Mouse (Mus musculus) adrenal gland, adult 18-20 months (tissue): ENCODE results near the gene Mif. TPM values are rescaled to one million over a fixed set of nuclear protein-coding genes. Genes with fewer than 3 reads are reported as not detected.
"Not testable (repeated sequence)": the region's sequence is repeated elsewhere in the genome, so short reads cannot be mapped to it uniquely, and the experiment has no call there.

ENCODE experiments used
- DNase-seq, 2 experiments: peaks; one replicate each; pipeline ENCODE4 v3.0.0; 2021 to 2022; ENCODE audit warnings: low spot score in 2 of 2
- total RNA-seq, 2 experiments: library from RNA; stranded (reverse); gene quantifications; 1 replicate in 1 of 2; 2 replicates in 1 of 2; pipeline ENCODE4 v1.2.3; 2021

Mif gene
- total RNA-seq, 2 experiments from 2014 or later: 221 to 268 TPM

GRCm38 (mm10) chr10:75873543-75874170, 13.6 kb upstream of the Mif start:
- DNase-seq: no peak

GRCm38 (mm10) chr10:75872915-75873542, 13.0 kb upstream of the Mif start:
- DNase-seq: peak; percentile 60 to 67

DNA sequence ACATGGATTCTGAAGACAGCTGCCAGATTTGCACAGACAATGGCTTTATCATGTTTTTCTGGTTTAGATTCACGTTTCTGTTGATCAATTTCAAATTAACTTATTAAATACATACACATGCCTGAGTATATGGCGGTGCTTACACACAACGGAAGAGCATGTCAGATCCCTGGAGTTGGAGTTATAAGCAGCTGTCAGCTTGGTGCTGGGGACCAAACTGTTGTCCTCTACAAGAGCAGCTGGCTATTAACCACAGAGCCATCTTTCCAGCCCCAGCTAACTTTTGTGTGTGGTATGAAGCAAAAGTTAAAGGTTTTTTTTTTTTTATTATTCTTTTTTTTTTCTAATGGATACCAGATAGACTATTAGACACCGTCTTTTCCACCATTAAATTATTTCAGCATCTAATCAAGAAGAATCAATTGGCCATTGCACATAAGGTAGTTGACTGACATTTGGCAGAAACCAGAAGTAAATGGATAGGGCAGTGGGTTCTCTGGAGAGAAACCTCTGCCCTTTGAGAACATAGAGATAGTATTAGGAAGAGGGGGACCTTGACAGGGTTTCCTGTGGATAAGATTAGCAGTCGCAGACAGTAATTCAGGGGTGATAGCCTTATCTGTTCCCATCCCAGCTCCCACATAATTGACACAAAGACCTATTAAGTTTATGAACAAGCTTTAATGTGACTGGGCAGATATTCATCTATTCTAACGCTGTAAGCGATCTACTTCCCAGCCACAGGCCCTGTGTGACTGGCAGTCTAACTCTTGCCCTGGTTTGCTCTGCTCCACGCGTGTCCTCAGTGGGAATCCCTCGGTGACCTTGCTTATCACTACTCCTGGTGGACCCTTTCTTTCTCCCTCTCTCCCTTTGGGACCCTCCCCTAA, 12.2 kb upstream of the Mif start:
- no peak for DNase-seq

GRCm38 (mm10) chr10:75861587-75861986, 1.5 kb upstream of the Mif start:
- no peak for DNase-seq

- no peak for DNase-seq
These were observed 706 bp upstream of the Mif start for GRCm38 (mm10) chr10:75860746-75861145.

GRCm38 (mm10) chr10:75859107-75859746, 813 bp downstream of the Mif start:
- DNase-seq: no peak

DNA sequence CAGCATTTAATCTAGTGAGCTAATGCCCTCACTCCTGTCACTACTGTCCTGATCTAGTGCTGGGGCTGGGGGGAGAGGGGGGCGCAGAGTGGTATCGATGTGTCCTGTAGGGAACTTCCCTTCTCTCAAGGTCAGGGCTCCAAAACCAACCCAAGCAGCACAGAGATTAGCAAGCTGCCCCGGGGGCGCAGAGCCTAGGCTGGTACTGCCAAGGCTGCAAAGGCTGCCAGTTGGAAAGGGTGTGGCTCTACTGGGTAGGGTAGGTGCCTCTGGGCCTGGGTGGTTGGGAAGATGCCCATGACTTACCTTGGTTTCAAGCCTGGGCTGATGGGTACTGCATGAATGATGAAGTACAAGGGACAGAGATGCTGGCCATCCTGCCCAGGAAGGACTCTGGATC, 2.4 kb downstream of the Mif start:
- DNase-seq: no peak

DNA sequence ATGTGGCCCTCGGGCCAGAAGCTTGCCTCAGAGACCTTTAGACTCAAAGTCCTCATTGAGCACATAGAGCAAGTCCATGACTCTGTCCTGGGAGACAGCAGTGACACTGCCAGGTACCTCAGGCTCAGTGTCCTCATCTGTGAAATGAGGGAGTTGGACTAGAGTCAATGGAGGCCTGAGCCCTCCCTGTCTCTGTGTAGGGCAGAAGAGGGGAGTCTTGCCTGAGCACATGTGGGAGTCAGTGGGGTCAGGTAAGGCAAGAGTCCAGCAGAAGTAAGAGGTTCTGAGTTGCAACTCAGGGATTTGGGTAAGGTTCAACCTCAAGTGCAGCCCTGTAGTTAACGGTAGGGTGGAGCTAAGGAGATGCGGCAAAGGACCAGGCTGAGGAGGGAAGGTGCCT, 3.1 kb downstream of the Mif start:
- DNase-seq: no peak

- DNase-seq: no peak
These were observed 3.7 kb downstream of the Mif start for GRCm38 (mm10) chr10:75856155-75856907.

GRCm38 (mm10) chr10:75855416-75855981, 4.5 kb downstream of the Mif start:
- DNase-seq: no peak

DNA sequence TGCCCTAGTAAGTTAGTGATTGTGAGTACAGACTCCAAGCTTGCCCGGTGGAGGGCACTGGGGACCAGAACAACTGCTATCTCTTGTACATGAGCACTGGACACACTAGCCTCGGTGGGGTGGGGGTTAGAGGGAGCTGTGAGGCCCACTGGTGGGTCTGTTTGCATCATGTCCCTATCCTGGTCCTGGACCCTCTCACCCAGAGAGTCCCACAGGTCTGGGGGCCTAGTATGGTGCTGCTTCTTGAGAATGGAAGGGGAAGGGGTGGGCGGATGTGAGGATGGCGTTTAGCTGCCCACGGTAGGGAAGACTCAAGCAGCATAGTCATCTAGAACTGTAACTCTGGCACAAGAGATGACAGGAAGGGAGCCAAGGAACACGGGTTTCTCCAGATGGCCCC, 5.2 kb downstream of the Mif start:
- DNase-seq: no peak

GRCm38 (mm10) chr10:75854096-75854495, 5.9 kb downstream of the Mif start:
- no peak for DNase-seq

DNA sequence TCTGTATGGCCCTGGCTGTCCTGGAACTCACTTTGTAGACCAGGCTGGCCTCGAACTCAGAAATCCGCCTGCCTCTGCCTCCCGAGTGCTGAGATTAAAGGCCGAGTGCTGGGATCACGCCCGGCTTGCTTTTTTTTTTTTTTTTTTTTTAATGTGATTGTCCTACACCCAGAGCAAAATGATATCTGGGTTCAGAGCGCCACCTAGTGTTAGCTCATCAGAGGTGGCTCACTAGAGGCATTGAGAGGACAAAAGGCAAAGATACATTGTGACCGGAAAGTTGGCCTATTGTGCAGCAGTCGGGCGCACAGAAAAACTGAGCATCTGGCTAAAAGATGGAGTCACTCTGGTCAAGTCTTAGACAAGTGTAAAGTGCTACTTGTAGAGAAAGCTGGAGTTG, 6.6 kb downstream of the Mif start:
- peak; percentile 81 to 86 for DNase-seq

DNA sequence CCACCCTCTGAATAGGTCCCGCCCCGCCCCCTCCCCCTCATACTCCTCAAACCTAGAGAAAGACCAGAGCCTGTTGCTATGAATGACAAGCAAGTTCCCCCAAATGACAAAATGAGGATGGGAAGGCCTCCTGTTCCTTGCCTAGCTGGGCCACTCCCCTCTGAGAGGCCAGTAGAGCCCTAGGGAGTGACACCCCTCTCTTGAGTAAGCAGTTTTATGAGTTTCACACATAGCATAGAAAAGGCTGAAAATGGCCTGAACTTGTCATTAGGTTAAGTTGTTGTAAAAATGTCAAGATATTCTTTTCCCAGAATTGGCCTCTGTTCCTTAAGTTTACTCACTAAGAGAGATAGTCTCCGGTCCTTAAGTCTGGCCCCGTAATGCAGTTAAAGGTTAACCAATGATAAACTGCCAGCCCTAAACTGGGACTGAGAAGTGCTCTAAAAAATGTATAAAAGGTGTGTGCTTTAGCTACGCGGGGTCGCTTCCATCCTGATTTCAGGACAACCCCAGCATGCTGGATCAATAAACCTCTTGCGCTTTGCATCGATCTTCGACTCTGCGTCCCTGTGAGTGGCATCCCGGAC, 7.4 kb downstream of the Mif start:
- no peak for DNase-seq

GRCm38 (mm10) chr10:75851681-75852080, 8.4 kb downstream of the Mif start:
- DNase-seq: no peak

GRCm38 (mm10) chr10:75851076-75851475, 9.0 kb downstream of the Mif start:
- DNase-seq: no peak

GRCm38 (mm10) chr10:75848382-75848781, 11.7 kb downstream of the Mif start:
- no peak for DNase-seq

DNA sequence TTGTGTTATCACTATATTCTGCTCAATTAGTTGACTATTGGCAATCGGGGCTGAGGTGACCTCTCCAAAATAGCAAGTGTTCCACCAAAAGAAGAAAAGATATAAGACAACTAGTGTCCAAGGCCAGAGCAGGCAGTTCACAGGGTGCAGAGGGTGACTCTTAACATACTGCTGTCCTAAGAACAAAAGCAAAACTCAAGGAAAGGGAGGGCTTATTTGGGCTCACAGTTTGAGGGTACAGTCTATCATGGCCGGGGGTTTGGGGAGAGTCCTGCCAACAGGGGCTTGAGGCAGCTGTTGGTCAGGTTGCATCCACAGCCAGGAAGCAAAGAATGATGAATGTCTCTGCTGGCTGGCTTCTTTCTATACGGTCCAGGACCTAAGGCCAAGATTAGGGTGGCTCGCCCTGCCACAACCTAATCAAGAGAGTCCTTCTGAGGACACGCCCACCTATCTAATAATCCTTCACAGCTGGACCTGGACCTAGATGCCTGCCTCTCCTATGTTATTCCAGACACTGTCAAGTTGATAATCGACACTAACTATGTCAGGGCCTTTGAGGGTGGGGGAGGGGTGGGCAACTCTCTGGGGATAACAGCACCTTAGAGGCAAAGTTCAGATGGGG, 14.6 kb downstream of the Mif start:
- no peak for DNase-seq

DNA sequence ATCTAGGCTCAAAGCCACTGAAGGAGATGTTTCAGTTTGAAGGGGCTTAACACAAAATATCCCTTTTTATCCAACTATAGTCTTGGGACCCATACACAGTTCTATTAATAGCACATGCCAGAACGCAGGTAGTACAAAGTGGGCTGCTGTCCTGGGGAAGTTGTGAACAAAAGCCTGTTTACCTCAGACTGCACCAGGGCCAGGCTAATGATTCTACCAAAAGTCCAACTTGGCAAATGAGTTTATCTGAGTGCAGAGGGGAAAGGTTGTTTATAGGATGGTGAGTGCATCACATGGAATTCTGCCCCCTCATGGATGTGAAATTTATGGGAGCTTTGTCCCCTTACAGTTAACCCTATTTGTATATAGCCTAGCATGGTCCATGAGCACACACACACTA, 15.2 kb downstream of the Mif start:
- no peak for DNase-seq

- not testable (repeated sequence) for DNase-seq
These were observed 16.1 kb downstream of the Mif start for GRCm38 (mm10) chr10:75843898-75844297.
